Mouse (Mus musculus) bone marrow macrophage, adult 2 months (primary cell): ENCODE results near the gene Mpnd.

Source experiments
- CTCF ChIP-seq: IDR thresholded peaks from 2 replicates; pipeline ENCODE4 v1.5.1; 2012; ENCODE audit warnings: low read depth, mild to moderate bottlenecking, low read length, moderate library complexity
- POLR2A ChIP-seq: IDR thresholded peaks from 2 replicates; pipeline ENCODE4 v1.6.1; 2012; ENCODE audit warnings: mild to moderate bottlenecking, low read depth, low read length, borderline replicate concordance

DNA sequence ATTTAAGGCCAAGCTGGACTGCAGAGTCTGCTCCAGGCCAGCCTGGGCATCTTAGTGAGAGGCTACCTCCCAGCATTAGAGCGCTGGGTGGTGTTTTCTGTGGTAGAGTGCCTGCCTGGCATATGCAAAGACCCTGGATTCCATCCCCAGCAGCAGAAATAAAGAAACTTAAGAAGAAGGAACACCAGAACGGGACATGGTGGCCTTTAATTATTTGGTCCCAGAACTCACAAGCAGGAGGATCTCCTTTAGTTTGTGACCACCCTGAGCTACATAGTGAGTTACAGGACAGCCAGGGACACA lies 47.0 kb upstream of the Mpnd start:
- TF ChIP-seq CTCF (no peak), POLR2A (no peak)
